Mouse (Mus musculus) intestine, postnatal 0 days (tissue): ENCODE measurements around the gene Adra1b. TPM values are rescaled to one million over a fixed set of nuclear protein-coding genes. Genes with fewer than 3 reads are reported as not detected.

Experiments
- ATAC-seq: fragments of 200-750 bp; cut with Nextera tagmentation; 2 replicates; pipeline ENCODE4 v1.8.0; 2017; ENCODE audit warnings: mild to moderate bottlenecking, moderate TSS enrichment, moderate library complexity
- H3K27ac ChIP-seq: fragments of 300-500 bp; sonication (generic); 2 replicates; pipeline ENCODE4 v1.5.1; 2014; ENCODE audit warnings: mild to moderate bottlenecking, low read depth, low read length, moderate library complexity
- H3K27me3 ChIP-seq: fragments of 300-500 bp; sonication (generic); replicated peaks from 2 replicates; pipeline ENCODE4 v1.6.1; 2014; ENCODE audit warnings: low read length, mixed read lengths; ENCODE audit not compliant: control insufficient read depth, insufficient read depth
- H3K36me3 ChIP-seq: fragments of 300-500 bp; sonication (generic); 2 replicates; pipeline ENCODE4 v1.6.1; 2014; ENCODE audit warnings: mild to moderate bottlenecking, moderate library complexity; ENCODE audit not compliant: control insufficient read depth, insufficient read depth
- H3K4me1 ChIP-seq: fragments of 300-500 bp; sonication (generic); replicated peaks from 2 replicates; pipeline ENCODE4 v1.6.1; 2014; ENCODE audit warnings: antibody characterized with exemption, low read length, mixed read lengths; ENCODE audit not compliant: control insufficient read depth, insufficient read depth
- H3K4me2 ChIP-seq: fragments of 300-500 bp; sonication (generic); replicated peaks from 2 replicates; pipeline ENCODE4 v1.6.1; 2014; ENCODE audit warnings: low read depth, mild to moderate bottlenecking, moderate library complexity
- H3K4me3 ChIP-seq: fragments of 300-500 bp; sonication (generic); 2 replicates; pipeline ENCODE4 v1.5.1; 2014; ENCODE audit warnings: low read depth, low read length
- H3K9ac ChIP-seq: fragments of 300-500 bp; sonication (generic); 2 replicates; pipeline ENCODE4 v1.6.1; 2014; ENCODE audit warnings: mild to moderate bottlenecking, low read depth, low read length
- H3K9me3 ChIP-seq: fragments of 300-500 bp; sonication (generic); 2 replicates; pipeline ENCODE4 v1.6.1; 2016; ENCODE audit warnings: mixed run types; ENCODE audit not compliant: control insufficient read depth
- CTCF ChIP-seq: sonication (generic); IDR thresholded peaks from 2 replicates; pipeline ENCODE4 v1.5.1; 2016; ENCODE audit warnings: low read depth, mild to moderate bottlenecking, control low read depth, antibody characterized with exemption, moderate library complexity
- WGBS: fragments of 180-500 bp; shearing (Covaris S2); extraction: QIAGEN DNeasy Blood & Tissue Kit; methylation state at CpG from one replicate; pipeline ENCODE4 v1.1.7; 2014; 5-methylcytosine and 5-hydroxymethylcytosine counted together
- polyA plus RNA-seq: library from polyadenylated mRNA; unstranded; fragments of >200 nt; fragmentation: Nextera tagmentation; extraction: Ambion mirVana; gene quantifications from 2 replicates; pipeline ENCODE4 v1.2.1, GENCODE M21; 2015

Adra1b gene
- polyA plus RNA-seq, 1 experiment from 2014 or later, result 0.27 TPM

- H3K4me1 ChIP-seq, result no peaks in the 10 kb centered on the region
- no peak overlapping the region for H3K9ac ChIP-seq
- no peaks in the 10 kb centered on the region for H3K36me3 ChIP-seq
- H3K4me3 ChIP-seq, result no peak overlapping the region
- H3K27me3 ChIP-seq, result peaks cover 18% of the 10 kb centered on the region
- no peak overlapping the region for H3K27ac ChIP-seq
- ATAC-seq, result no peak
- no peak overlapping the region for H3K4me2 ChIP-seq
- WGBS, result 57% methylated on average over 11 of the region's 11 CpGs
- TF ChIP-seq CTCF, result no peak
- no peaks in the 10 kb centered on the region for H3K9me3 ChIP-seq
Observed at GRCm38 (mm10) chr11:43834531-43834930, 66.5 kb downstream of the Adra1b start.

DNA sequence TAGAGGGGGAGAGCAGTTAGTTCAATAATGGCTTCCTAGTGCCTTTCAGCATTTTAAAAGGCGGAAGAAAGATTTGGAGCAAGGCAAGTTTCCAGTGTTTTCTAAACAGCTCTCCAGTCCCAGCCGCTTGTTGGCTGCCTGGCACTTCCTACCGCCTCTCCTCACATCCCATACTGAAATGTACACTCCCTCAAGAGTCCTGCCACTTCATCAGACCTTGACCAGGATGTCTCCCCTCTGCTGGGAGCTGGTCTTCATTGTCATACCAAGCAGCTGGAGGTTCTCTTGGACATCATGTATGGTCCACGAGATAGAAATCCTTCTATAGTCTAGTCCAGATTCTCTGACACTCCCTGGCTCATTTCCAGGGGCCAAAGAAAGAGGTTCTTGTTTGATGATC lies 69.5 kb downstream of the Adra1b start:
- Histone ChIP-seq H3K4me2 (no peak overlapping the region), H3K36me3 (no peaks in the 10 kb centered on the region), H3K4me3 (no peak overlapping the region), H3K9ac (no peak overlapping the region), H3K9me3 (no peaks in the 10 kb centered on the region), H3K27ac (no peak overlapping the region), H3K4me1 (no peaks in the 10 kb centered on the region), H3K27me3 (peaks cover 16% of the 10 kb centered on the region)
- 69% methylated on average over 4 of the region's 4 CpGs for WGBS
- no peak for TF ChIP-seq CTCF
- no peak for ATAC-seq

- no peak for TF ChIP-seq CTCF
- ATAC-seq, result no peak
- Histone ChIP-seq H3K9ac (no peak overlapping the region), H3K36me3 (no peaks in the 10 kb centered on the region), H3K4me2 (no peak overlapping the region), H3K4me3 (no peak overlapping the region), H3K4me1 (no peaks in the 10 kb centered on the region), H3K27ac (no peak overlapping the region), H3K9me3 (no peaks in the 10 kb centered on the region), H3K27me3 (no peaks in the 10 kb centered on the region)
- 95% methylated on average over 4 of the region's 4 CpGs for whole genome bisulfite sequencing
Observed at GRCm38 (mm10) chr11:43826769-43827168, 74.2 kb downstream of the Adra1b start.

GRCm38 (mm10) chr11:43823349-43823748 lies 77.7 kb downstream of the Adra1b start:
- H3K27ac ChIP-seq, result no peak overlapping the region
- H3K9me3 ChIP-seq, result no peaks in the 10 kb centered on the region
- H3K27me3 ChIP-seq, result no peaks in the 10 kb centered on the region
- no peak for TF ChIP-seq CTCF
- WGBS, result 42% methylated on average over 5 of the region's 5 CpGs
- H3K4me2 ChIP-seq, result no peak overlapping the region
- H3K9ac ChIP-seq, result no peak overlapping the region
- H3K4me1 ChIP-seq, result no peaks in the 10 kb centered on the region
- no peak for ATAC-seq
- no peaks in the 10 kb centered on the region for H3K36me3 ChIP-seq
- no peak overlapping the region for H3K4me3 ChIP-seq

DNA sequence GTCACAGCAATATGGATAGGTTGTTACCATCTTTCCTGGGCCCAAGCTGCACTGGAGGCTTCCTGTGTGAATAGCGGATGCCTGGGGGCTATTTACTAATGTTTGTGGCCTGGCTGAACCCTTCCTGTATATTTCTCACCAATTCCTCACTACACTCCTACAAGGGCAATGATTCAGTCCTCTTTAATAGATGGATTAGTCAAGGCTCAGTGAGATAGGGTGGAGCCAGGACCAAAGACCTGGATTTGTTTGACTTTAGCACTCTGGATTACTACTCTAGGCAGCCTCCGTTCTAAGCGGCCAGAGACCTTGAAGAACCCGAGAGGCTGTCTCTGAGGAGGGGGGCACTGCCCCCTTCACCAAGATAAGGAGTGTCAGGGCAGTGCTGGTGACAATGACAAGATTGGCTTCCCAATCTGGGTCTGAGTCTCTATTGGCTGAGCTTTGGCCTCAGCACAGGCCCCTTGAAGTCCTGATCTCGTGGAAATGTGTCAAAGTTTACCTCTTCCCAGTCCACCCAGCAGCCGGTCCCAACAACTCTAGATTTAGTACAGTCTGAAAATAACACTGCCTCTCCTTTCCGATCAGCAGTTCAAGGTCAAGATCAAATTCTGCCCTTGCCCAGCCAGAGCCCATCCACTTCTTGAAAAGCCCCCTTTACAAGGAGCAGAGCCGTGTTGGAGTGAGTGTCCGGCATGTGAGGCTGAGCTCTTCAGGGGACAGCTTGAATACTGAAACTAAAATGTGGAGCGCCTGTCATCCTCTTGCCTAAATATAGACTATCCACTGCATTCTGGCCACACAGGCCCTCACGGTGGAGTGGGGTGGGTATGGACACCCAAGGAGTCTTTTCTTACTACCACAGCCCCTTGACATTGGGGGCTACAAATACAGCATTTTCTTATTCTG lies 80.2 kb downstream of the Adra1b start:
- Histone ChIP-seq H3K4me1 (no peaks in the 10 kb centered on the region), H3K9me3 (no peaks in the 10 kb centered on the region), H3K9ac (no peak overlapping the region), H3K4me3 (no peak overlapping the region), H3K27ac (no peak overlapping the region), H3K36me3 (no peaks in the 10 kb centered on the region), H3K27me3 (no peaks in the 10 kb centered on the region), H3K4me2 (no peak overlapping the region)
- 62% methylated on average over 11 of the region's 11 CpGs for whole genome bisulfite sequencing
- TF ChIP-seq CTCF, result no peak
- no peak for ATAC-seq

DNA sequence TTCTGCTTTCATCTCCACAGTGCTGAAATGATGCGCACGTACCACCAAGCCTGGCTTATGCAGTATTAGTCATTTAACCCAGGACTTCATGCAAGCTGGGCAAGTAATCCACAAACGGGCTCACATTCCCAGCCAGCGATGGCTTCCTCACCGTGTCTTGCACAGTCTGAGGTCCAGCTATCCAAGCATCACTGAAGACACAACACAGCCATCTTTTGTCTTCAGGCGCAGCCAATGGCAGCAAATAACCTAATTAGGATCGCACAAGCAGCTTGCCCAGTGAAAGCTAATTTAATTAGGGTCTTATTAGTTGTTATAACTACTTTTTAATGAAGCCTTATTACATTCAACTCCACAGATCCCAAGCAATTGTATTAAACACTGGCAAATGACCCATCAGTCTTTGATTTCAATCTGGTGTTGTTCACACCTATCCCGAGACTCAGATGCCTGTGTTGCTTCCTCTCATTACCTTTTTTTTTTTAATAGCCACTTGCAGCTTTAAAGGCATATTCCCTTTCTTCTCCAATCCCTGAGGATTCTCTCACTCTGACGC lies 83.6 kb downstream of the Adra1b start:
- 66% methylated on average over 9 of the region's 9 CpGs for WGBS
- no peak overlapping the region for H3K4me2 ChIP-seq
- no peaks in the 10 kb centered on the region for H3K4me1 ChIP-seq
- no peak overlapping the region for H3K4me3 ChIP-seq
- H3K9ac ChIP-seq, result no peak overlapping the region
- H3K27ac ChIP-seq, result no peak overlapping the region
- H3K27me3 ChIP-seq, result no peaks in the 10 kb centered on the region
- H3K36me3 ChIP-seq, result no peaks in the 10 kb centered on the region
- no peak for TF ChIP-seq CTCF
- ATAC-seq, result no peak
- no peaks in the 10 kb centered on the region for H3K9me3 ChIP-seq
